Mouse (Mus musculus): ENCODE results near the gene Smok3a. TPM values are rescaled to one million over a fixed set of nuclear protein-coding genes. Genes with fewer than 3 reads are reported as not detected.

The Smok3a gene
- polyA plus RNA-seq, 1 experiment from 2014 or later: not detected

DNA sequence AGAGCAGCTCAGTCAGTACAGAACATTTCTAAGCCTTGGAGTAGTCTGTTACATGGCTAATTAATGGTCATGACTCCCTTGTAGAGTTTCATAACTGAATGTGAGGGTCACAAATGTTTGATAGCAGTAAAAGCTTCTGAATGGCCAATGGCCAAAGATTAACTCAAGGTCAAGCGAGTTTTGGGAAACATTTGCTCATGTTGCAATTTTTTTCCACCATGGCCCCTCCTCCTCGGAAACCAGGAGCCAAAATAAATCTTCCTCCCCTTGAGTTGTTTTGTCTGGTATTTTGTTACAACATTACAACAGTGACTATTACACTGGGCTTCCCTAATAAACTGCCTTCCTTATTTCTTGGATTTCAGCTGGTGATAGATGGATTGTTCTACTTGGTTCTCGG, 54.6 kb downstream of the Smok3a start:
- H3K4me3 ChIP-seq (ENCODE audit: control insufficient read depth in 1 of 2, insufficient read depth in 1 of 2, low read depth in 1 of 2, low read length in 2 of 2): no peak overlapping the region
- H3K36me3 ChIP-seq (ENCODE audit: control insufficient read depth, insufficient read depth, low read length): no peaks in the 10 kb centered on the region
- no peak overlapping the region for H3K9ac ChIP-seq (ENCODE audit: low read length)
- no peak overlapping the region for H3K27ac ChIP-seq (replicated peaks in 1 of 2; ENCODE audit: control insufficient read depth in 1 of 2, insufficient read depth in 1 of 2, low read depth in 2 of 2, low read length in 2 of 2)
- no peaks in the 10 kb centered on the region for H3K4me1 ChIP-seq (ENCODE audit: control insufficient read depth in 2 of 2, insufficient read depth in 2 of 2, low read length in 2 of 2)
- 68% methylated on average over 3 of the region's 3 CpGs for WGBS
- no peak for ATAC-seq (ENCODE audit: insufficient number of reproducible peaks, insufficient read depth, low FRiP score, low read depth)
- no peaks in the 10 kb centered on the region for H3K9me3 ChIP-seq (ENCODE audit: control insufficient read depth, low read length)
- no peak overlapping the region for H3K4me2 ChIP-seq (ENCODE audit: low read length)
- H3K27me3 ChIP-seq (ENCODE audit: control insufficient read depth, insufficient read depth, low read length): no peaks in the 10 kb centered on the region

DNA sequence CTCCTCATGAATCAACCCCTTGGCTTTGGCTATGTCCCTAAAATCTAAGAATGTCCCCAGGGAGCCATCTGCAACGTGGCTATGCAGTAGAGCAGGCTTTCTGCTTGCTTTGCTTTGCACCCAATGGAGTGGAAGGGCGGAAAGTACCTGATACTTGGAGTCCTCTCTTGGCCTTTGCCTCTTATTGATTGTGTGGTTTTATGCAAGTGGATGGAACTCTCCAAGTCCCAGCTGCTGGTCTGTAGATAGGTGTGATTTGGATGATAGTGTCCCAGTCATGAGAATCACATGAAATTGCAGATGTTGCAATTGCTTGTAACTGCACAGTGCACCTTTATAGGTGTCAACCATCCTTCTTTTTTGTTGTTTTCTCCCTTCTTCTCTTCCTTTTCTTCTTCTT, 55.1 kb downstream of the Smok3a start:
- ATAC-seq (ENCODE audit: insufficient number of reproducible peaks, insufficient read depth, low FRiP score, low read depth): no peak
- Histone ChIP-seq H3K9me3 (ENCODE audit: control insufficient read depth, low read length) (no peaks in the 10 kb centered on the region), H3K27me3 (ENCODE audit: control insufficient read depth, insufficient read depth, low read length) (no peaks in the 10 kb centered on the region), H3K4me2 (ENCODE audit: low read length) (no peak overlapping the region), H3K27ac (replicated peaks in 1 of 2; ENCODE audit: control insufficient read depth in 1 of 2, insufficient read depth in 1 of 2, low read depth in 2 of 2, low read length in 2 of 2) (no peak overlapping the region), H3K9ac (ENCODE audit: low read length) (no peak overlapping the region), H3K4me3 (ENCODE audit: control insufficient read depth in 1 of 2, insufficient read depth in 1 of 2, low read depth in 1 of 2, low read length in 2 of 2) (no peak overlapping the region), H3K36me3 (ENCODE audit: control insufficient read depth, insufficient read depth, low read length) (no peaks in the 10 kb centered on the region), H3K4me1 (ENCODE audit: control insufficient read depth in 2 of 2, insufficient read depth in 2 of 2, low read length in 2 of 2) (no peaks in the 10 kb centered on the region)
- WGBS: 43% methylated on average over 2 of the region's 2 CpGs

DNA sequence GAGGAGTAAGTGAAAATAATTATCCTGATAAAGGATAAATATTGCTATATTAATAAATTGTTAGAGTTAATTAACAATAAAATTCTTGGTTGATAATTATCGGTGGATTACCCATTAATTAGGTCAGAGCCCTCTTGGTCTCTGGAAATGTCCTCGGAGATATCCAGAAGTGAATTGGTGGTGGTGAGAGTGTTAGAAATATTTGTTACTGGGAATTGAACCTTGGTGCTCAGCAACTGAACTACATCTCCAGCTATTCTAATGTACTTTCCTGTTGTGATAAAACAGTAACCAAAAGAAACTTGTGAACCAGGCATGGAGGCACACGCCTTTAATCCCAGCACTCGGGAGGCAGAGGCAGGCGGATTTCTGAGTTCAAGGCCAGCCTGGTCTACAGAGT, 59.4 kb downstream of the Smok3a start:
- no peaks in the 10 kb centered on the region for H3K9me3 ChIP-seq (ENCODE audit: control insufficient read depth, low read length)
- H3K4me3 ChIP-seq (ENCODE audit: control insufficient read depth in 1 of 2, insufficient read depth in 1 of 2, low read depth in 1 of 2, low read length in 2 of 2): no peak overlapping the region
- no peaks in the 10 kb centered on the region for H3K27me3 ChIP-seq (ENCODE audit: control insufficient read depth, insufficient read depth, low read length)
- H3K9ac ChIP-seq (ENCODE audit: low read length): no peak overlapping the region
- H3K36me3 ChIP-seq (ENCODE audit: control insufficient read depth, insufficient read depth, low read length): no peaks in the 10 kb centered on the region
- ATAC-seq (ENCODE audit: insufficient number of reproducible peaks, insufficient read depth, low FRiP score, low read depth): no peak
- no peak overlapping the region for H3K4me2 ChIP-seq (ENCODE audit: low read length)
- H3K27ac ChIP-seq (replicated peaks in 1 of 2; ENCODE audit: control insufficient read depth in 1 of 2, insufficient read depth in 1 of 2, low read depth in 2 of 2, low read length in 2 of 2): no peak overlapping the region
- peaks cover 0 to 3% of the 10 kb centered on the region in 2 experiments; a peak in 1 of 4 replicates for H3K4me1 ChIP-seq (ENCODE audit: control insufficient read depth in 2 of 2, insufficient read depth in 2 of 2, low read length in 2 of 2)
- WGBS: 84% methylated on average over 5 of the region's 5 CpGs

DNA sequence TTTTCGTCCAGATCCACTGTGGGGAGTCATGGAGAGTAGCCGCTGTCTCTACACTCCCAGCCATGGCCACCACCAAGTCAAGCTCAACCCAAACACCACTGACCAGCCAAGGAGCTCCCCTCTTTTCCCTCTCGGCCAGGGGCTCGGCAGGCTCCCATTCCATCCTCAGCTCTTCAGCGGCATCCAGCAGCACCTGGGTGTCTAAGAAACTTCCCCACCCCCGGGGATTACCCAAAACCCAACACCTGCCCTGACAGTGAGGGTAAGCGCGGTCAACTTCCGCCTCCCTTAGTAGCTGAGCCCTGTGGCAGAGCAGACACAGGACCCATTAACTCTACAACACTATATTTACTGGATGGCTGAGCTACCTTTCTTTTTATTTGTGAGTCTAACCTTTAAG, 60.4 kb downstream of the Smok3a start:
- peaks cover 0 to 10% of the 10 kb centered on the region in 2 experiments; a peak in 2 of 4 replicates for H3K4me1 ChIP-seq (ENCODE audit: control insufficient read depth in 2 of 2, insufficient read depth in 2 of 2, low read length in 2 of 2)
- no peak overlapping the region for H3K27ac ChIP-seq (replicated peaks in 1 of 2; ENCODE audit: control insufficient read depth in 1 of 2, insufficient read depth in 1 of 2, low read depth in 2 of 2, low read length in 2 of 2)
- no peaks in the 10 kb centered on the region for H3K36me3 ChIP-seq (ENCODE audit: control insufficient read depth, insufficient read depth, low read length)
- no peak overlapping the region for H3K9ac ChIP-seq (ENCODE audit: low read length)
- H3K4me3 ChIP-seq (ENCODE audit: control insufficient read depth in 1 of 2, insufficient read depth in 1 of 2, low read depth in 1 of 2, low read length in 2 of 2): no peak overlapping the region
- H3K9me3 ChIP-seq (ENCODE audit: control insufficient read depth, low read length): no peaks in the 10 kb centered on the region
- no peak for ATAC-seq (ENCODE audit: insufficient number of reproducible peaks, insufficient read depth, low FRiP score, low read depth)
- H3K4me2 ChIP-seq (ENCODE audit: low read length): no peak overlapping the region
- WGBS: 79% methylated on average over 9 of the region's 9 CpGs
- H3K27me3 ChIP-seq (ENCODE audit: control insufficient read depth, insufficient read depth, low read length): no peaks in the 10 kb centered on the region

DNA sequence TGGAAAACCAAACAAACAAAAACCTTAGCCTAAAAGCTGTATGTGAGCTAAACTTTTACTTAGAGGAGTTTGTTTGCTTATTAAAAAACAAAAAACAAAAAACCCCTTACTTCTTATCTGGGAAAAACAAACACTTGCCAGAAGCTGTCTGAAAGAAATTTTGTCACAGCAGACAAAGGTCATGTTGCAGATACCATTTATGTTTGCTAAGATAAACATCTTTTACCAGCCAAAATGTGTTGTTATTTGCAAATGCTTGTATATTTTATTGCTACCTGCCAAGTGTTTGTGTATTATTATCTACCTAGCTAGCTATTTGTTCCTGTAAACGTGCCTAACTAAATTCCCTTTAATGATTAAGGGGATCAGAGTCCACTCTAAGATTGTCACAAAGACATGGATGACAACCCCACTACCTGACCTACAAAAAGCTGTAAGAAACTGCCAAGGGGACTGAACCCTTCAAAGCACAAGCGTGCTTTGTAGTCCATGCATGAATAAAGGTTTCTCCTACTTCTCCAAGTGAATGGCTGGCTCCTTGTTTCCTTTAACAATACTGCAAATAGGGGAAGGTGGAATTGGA, 62.3 kb downstream of the Smok3a start:
- no peak overlapping the region for H3K27ac ChIP-seq (replicated peaks in 1 of 2; ENCODE audit: control insufficient read depth in 1 of 2, insufficient read depth in 1 of 2, low read depth in 2 of 2, low read length in 2 of 2)
- 62% methylated on average over 2 of the region's 2 CpGs for WGBS
- no peak for ATAC-seq (ENCODE audit: insufficient number of reproducible peaks, insufficient read depth, low FRiP score, low read depth)
- H3K4me3 ChIP-seq (ENCODE audit: control insufficient read depth in 1 of 2, insufficient read depth in 1 of 2, low read depth in 1 of 2, low read length in 2 of 2): no peak overlapping the region
- H3K36me3 ChIP-seq (ENCODE audit: control insufficient read depth, insufficient read depth, low read length): peaks cover 14% of the 10 kb centered on the region
- H3K9ac ChIP-seq (ENCODE audit: low read length): no peak overlapping the region
- no peaks in the 10 kb centered on the region for H3K27me3 ChIP-seq (ENCODE audit: control insufficient read depth, insufficient read depth, low read length)
- peaks cover 0 to 14% of the 10 kb centered on the region in 2 experiments; a peak in 2 of 4 replicates for H3K4me1 ChIP-seq (ENCODE audit: control insufficient read depth in 2 of 2, insufficient read depth in 2 of 2, low read length in 2 of 2)
- H3K9me3 ChIP-seq (ENCODE audit: control insufficient read depth, low read length): no peaks in the 10 kb centered on the region
- no peak overlapping the region for H3K4me2 ChIP-seq (ENCODE audit: low read length)

DNA sequence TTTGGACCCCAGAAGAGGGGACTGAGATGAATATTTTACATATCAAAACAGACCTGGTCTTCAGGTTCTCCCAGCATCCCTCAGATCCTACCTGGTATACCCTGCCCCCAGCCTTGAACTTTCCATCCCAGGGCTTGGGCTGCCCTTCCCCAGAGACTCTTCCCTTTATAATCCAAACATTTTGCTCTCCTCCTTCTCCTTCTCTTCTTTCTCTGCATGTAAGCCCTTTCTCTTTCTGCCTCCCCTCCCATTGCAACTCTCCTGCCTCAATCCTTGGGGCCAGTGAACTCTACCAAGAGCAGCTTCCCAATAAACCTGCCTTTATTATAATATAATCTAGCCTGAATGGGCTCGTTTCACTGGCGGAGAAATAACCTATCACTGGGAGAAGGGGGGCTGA, 62.9 kb downstream of the Smok3a start:
- H3K9me3 ChIP-seq (ENCODE audit: control insufficient read depth, low read length): no peaks in the 10 kb centered on the region
- H3K27me3 ChIP-seq (ENCODE audit: control insufficient read depth, insufficient read depth, low read length): no peaks in the 10 kb centered on the region
- peaks cover 19% of the 10 kb centered on the region for H3K36me3 ChIP-seq (ENCODE audit: control insufficient read depth, insufficient read depth, low read length)
- no peak overlapping the region for H3K9ac ChIP-seq (ENCODE audit: low read length)
- no peak overlapping the region for H3K27ac ChIP-seq (replicated peaks in 1 of 2; ENCODE audit: control insufficient read depth in 1 of 2, insufficient read depth in 1 of 2, low read depth in 2 of 2, low read length in 2 of 2)
- 86% methylated on average over 2 of the region's 2 CpGs for WGBS
- no peak overlapping the region for H3K4me2 ChIP-seq (ENCODE audit: low read length)
- H3K4me3 ChIP-seq (ENCODE audit: control insufficient read depth in 1 of 2, insufficient read depth in 1 of 2, low read depth in 1 of 2, low read length in 2 of 2): no peak overlapping the region
- ATAC-seq (ENCODE audit: insufficient number of reproducible peaks, insufficient read depth, low FRiP score, low read depth): no peak
- H3K4me1 ChIP-seq (ENCODE audit: control insufficient read depth in 2 of 2, insufficient read depth in 2 of 2, low read length in 2 of 2): peaks cover 0 to 14% of the 10 kb centered on the region in 2 experiments; a peak in 2 of 4 replicates

Other genes starting within 250 kb of the Smok3a start
- gene Ppp1r35, start 242.4 kb upstream of the Smok3a start, polyA plus RNA-seq (2014; fragmentation: Nextera tagmentation; extraction: Ambion mirVana): 29.8 and 36.7 TPM in 2 replicates
- 7.9 and 9.2 TPM in 2 replicates for gene Mepce, start 233.6 kb upstream of the Smok3a start, polyA plus RNA-seq (2014; fragmentation: Nextera tagmentation; extraction: Ambion mirVana)
- 7.3 and 7.6 TPM in 2 replicates for gene Zcwpw1, start 233.5 kb upstream of the Smok3a start, polyA plus RNA-seq (2014; fragmentation: Nextera tagmentation; extraction: Ambion mirVana)
- 3.2 and 3.8 TPM in 2 replicates for gene Pilra, start 185.0 kb upstream of the Smok3a start, polyA plus RNA-seq (2014; fragmentation: Nextera tagmentation; extraction: Ambion mirVana)
- 0.44 and 0.68 TPM in 2 replicates for gene Pilrb1, start 163.2 kb upstream of the Smok3a start, polyA plus RNA-seq (2014; fragmentation: Nextera tagmentation; extraction: Ambion mirVana)
- gene Pilrb2, start 149.4 kb upstream of the Smok3a start, polyA plus RNA-seq (2014; fragmentation: Nextera tagmentation; extraction: Ambion mirVana): 2.6 and 2.7 TPM in 2 replicates
- not detected in 2 replicates for gene Cyp3a13, start 99.6 kb upstream of the Smok3a start, polyA plus RNA-seq (2014; fragmentation: Nextera tagmentation; extraction: Ambion mirVana)
- gene Gjc3, start 58.2 kb upstream of the Smok3a start, polyA plus RNA-seq (2014; fragmentation: Nextera tagmentation; extraction: Ambion mirVana): 0.11 TPM in 1 of 2 replicates, not detected in the other
- not detected in 2 replicates for gene Azgp1, start 39.7 kb upstream of the Smok3a start, polyA plus RNA-seq (2014; fragmentation: Nextera tagmentation; extraction: Ambion mirVana)
- not detected in 2 replicates for gene Smok3b, start 168 bp downstream of the Smok3a start, polyA plus RNA-seq (2014; fragmentation: Nextera tagmentation; extraction: Ambion mirVana)
- not detected in 2 replicates for gene Smok3c, start 31.9 kb downstream of the Smok3a start, polyA plus RNA-seq (2014; fragmentation: Nextera tagmentation; extraction: Ambion mirVana)
- gene Zkscan1, start 63.8 kb downstream of the Smok3a start, polyA plus RNA-seq (2014; fragmentation: Nextera tagmentation; extraction: Ambion mirVana): 13.3 and 13.8 TPM in 2 replicates
- 40.0 and 40.4 TPM in 2 replicates for gene Zscan21, start 95.6 kb downstream of the Smok3a start, polyA plus RNA-seq (2014; fragmentation: Nextera tagmentation; extraction: Ambion mirVana)
- gene Zfp113, start 134.5 kb downstream of the Smok3a start, polyA plus RNA-seq (2014; fragmentation: Nextera tagmentation; extraction: Ambion mirVana): 10.3 and 10.4 TPM in 2 replicates
- 242 and 254 TPM in 2 replicates for gene Cops6, start 139.8 kb downstream of the Smok3a start, polyA plus RNA-seq (2014; fragmentation: Nextera tagmentation; extraction: Ambion mirVana)
- gene Ap4m1, start 150.7 kb downstream of the Smok3a start, polyA plus RNA-seq (2014; fragmentation: Nextera tagmentation; extraction: Ambion mirVana): 9.4 and 9.6 TPM in 2 replicates
- gene Mcm7, start 151.2 kb downstream of the Smok3a start, polyA plus RNA-seq (2014; fragmentation: Nextera tagmentation; extraction: Ambion mirVana): 89.0 and 102 TPM in 2 replicates
- gene Taf6, start 166.2 kb downstream of the Smok3a start, polyA plus RNA-seq (2014; fragmentation: Nextera tagmentation; extraction: Ambion mirVana): 65.2 and 66.0 TPM in 2 replicates
- 18.5 and 22.8 TPM in 2 replicates for gene Cnpy4, start 166.2 kb downstream of the Smok3a start, polyA plus RNA-seq (2014; fragmentation: Nextera tagmentation; extraction: Ambion mirVana)
- gene Mblac1, start 173.1 kb downstream of the Smok3a start, polyA plus RNA-seq (2014; fragmentation: Nextera tagmentation; extraction: Ambion mirVana): 6.1 and 6.5 TPM in 2 replicates
- gene Nxpe5, start 204.6 kb downstream of the Smok3a start, polyA plus RNA-seq (2014; fragmentation: Nextera tagmentation; extraction: Ambion mirVana): not detected in 2 replicates
- 80.5 and 93.6 TPM in 2 replicates for gene Lamtor4, start 234.2 kb downstream of the Smok3a start, polyA plus RNA-seq (2014; fragmentation: Nextera tagmentation; extraction: Ambion mirVana)
- gene BC037034, start 242.8 kb downstream of the Smok3a start, polyA plus RNA-seq (2014; fragmentation: Nextera tagmentation; extraction: Ambion mirVana): 2.9 and 3.3 TPM in 2 replicates

Measured in heart, embryonic 14.5 days (tissue).